Mouse (Mus musculus) B cell, adult 2 months (primary cell): Measurements from ENCODE around the gene Gm3045.

ENCODE experiments used
- DNase-seq, 2 experiments: peaks; one replicate each; pipeline ENCODE4 v3.0.0; 2022

Gm3045 gene

DNA sequence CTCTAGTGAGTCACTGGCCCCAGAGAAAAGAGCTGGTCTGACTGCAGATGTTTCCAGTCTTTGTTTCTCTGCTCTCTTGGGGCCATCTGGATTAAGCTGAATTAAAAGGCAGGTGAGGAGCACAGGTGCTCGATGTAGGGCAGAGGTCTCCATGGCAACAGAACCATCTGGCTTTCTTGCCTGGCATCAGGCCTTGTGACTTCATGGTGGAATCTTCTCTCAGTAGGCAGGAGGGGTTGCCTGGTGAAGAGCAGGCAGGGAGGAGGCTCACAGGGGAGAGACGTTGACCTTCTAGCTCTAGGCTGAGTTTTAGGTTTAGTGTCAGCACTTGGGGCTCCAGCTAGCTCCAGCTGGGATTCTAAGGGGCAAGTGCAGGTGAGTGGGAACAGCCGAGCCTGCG is at the start of gene Gm3045:
TSS of gene Gm3045 (plus strand) at position 230 of the 400 bp plus-strand sequence.
- DNase-seq, result no peak

DNA sequence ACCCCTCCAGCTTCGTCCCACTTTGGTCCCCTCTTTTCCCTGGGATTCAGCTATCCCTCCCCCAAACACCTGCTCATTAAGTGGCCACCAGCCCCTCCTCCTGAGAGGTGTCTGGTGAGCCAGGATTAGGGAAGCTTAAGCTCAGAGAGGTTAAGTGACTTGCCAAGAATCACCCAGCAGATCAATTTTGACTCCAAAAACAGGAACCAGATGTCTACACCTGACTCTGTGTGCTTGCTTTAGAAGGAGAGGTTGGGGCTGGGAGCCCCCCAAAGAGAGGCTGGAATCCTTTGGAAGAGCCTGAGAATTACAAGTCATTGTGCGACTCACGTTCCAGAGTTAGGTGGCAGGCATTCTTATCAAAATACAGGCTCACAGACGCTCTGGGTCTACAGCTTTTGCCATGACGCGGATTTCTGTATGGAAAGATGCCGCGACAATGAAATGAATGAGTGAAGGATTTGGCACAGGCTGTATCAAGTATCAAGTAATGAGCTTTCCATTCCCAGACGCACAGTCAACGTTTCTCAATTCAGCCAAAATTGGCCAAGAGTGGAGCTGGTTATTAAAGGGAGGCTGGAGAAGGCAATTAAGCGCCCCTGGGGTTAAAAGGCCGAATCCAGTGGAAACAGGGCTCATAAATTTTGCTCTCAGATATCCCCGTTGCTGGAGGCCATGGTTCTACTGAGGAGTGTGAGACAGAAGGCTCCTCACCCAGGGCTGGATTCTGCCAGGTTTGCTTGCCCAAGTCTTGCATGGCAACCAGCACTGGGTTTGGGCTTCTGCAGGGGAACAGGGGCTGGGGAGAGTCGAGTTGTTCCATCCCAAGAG is 45.3 kb upstream of the Gm3045 start:
- DNase-seq, result no peak

DNA sequence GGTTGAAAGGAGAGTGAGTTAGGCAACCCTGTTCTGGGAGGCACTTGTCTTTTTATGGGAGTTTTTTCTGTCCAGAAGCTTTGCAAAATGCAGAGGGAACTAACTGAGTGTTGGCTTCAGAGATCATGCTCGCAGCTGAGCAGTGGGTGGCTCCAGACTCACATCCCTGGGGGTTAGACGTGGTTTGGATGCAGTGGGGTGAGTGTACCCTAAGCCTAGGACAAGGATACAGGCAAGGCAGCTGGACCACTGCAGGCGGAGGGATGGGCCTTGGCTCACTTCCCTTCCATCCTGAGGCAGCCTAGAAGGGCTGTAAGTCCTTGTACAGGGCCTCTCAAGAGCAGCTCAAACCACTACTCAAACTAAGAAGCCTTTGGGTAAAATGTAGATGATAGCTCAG is 43.0 kb upstream of the Gm3045 start:
- DNase-seq, result no peak

DNA sequence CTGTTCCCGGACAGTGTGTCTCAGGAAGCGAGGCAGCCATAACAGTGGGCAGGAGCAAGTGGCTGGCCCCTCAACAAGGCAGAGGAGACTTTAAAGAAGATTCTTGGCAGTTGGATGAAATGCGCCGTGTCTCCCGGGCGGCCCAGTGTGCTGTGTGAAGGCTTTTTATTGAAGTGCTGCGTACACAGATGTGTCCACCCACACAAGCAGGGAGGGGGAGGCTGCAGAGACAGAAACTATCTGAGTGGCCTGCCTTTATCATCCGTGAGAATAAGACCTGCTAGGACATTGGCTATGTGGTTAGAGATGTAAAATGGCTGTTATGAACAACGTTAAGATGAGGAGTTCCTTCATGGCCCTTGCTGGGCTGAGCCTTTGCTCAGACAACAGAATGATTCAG is 40.0 kb upstream of the Gm3045 start:
- no peak for DNase-seq

DNA sequence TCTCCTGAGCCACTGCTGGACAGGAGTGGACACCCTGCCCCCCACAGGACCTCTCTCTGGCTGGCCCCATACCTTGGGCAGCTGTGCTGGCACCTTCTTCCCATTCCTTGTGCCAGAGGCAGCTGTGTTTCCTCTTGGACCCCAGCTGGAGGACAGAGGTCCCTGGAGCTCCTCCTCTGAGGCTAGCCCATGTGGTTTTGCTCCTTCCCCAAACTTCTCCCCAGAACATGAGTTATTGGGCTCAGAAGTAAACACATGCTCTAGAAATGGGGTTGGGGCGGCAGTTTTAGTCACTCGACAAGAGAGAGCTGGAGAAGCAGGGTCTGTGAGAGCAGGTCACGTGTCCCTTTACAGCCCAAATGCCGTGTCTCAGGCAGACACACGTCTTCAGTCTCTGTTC is 39.0 kb upstream of the Gm3045 start:
- no peak for DNase-seq

DNA sequence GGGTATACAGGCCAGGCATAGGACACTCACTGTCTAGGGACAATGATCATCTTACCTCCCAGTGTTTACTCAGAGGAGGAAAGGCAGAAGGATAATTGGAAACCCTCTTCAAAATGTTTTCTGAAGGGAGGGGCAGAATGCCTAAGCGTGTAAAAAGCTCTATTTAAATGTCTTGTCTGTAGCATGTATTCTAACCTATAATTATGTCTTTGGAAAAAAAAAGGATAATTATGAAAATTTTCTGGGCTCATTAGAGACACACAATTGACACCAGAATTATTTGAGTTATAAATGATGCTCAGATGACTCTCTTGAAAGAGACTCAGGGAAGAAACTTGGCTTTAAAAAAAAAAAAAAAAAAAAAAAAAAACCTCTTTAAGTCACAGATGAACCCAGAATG is 38.4 kb upstream of the Gm3045 start:
- DNase-seq, result no peak

DNA sequence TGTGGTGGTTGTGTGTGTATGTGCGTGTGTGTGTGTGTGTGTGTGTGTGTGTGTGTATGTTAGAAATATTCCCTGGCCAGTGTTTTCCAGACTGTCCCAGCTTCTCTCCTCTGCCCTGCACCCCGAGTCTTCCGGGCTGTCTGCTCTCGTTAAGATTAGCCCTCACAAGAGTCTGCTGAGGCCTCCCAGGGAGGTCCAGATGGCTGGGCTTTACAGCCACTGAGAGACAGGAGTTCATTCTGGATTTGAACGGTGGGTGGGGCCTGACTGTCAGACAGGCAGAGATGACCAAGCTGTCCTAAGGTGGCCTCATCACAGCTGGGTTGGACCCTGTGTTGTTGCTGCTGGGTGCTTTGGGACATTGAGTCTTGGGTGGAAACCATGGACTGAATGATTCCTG is 28.8 kb upstream of the Gm3045 start:
- no peak for DNase-seq

DNA sequence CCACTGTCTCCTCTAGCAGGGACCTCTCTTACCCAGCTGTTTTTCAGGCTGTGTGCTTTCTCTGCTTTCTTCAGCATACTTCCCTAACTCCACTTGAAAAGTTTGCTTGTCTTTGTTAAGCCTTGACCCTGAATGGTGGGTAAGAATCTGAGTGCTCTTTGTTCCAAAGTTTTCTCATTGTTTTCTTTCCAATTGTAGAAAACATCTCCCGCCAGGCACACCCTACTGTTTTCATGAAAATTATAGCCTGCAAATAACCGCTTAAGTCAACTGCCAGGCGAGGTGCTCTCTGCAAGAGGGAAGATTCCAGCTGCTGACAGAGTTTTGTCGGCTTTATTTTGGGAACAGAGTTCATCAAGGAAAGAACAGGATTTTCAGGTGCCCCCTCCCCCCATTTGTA is 25.2 kb upstream of the Gm3045 start:
- DNase-seq, result no peak

DNA sequence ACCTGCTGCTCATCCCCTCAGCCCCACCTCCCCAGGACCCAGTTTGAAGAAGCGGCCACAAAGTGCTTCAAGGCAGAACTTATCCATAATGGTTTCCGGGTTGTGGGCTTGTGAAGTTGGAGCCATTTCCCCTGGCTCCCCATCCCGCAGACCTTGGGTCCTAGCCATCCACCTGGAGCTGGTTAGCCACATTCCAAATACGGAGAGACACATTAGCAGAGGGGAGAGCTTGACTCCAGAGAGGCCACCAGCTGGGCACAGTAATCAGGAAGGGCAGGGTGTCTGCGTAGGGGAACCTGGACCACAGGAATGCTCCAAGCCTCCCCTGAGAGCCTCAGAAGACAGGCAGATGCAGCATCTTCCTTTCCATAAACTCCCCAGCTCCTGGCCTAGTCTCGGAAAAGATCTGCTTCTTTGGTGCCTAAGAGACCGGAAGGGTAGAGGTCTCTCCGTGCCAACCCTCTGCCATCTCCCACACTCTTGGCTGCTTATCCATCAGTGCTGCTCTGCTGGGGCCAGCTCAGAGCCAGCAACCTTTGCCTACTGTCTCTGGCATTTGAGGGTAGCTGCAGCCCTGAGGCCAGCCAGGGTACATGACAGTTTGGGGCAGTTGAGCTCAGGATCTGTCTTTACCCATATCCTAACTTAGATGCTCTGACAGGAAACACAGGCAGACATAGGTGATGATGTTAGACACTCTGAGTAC is 22.9 kb upstream of the Gm3045 start:
- DNase-seq, result no peak

DNA sequence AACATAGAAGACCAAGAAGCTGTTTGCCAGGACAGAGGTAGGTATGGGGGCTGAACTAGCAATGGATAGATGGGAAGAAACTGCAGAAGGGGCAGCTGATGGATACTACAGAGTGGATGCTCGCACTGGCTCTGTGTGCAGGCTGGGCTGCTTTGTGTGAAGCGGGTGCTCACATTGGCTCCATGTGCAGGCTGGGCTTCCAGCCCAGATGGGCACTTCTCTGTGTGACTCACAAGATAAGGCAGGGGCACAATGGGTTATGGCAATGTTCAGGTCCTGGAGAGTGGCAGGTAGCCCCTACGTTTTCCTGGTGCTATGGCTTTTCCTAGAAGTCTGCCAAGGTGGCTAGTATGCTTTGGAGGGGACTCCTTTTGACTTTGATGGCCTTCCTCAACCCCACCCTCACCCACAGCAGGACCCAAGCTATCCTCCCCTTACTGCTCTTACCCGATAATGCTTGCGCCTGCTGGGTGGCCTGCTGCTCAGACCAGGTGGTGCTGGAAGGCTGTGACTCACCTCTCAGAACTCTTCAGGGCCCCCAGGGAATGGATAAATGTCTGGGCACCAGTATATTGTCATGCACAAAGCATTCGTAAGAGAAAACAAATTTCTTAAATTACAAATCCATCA is 21.8 kb upstream of the Gm3045 start:
- DNase-seq, result no peak

DNA sequence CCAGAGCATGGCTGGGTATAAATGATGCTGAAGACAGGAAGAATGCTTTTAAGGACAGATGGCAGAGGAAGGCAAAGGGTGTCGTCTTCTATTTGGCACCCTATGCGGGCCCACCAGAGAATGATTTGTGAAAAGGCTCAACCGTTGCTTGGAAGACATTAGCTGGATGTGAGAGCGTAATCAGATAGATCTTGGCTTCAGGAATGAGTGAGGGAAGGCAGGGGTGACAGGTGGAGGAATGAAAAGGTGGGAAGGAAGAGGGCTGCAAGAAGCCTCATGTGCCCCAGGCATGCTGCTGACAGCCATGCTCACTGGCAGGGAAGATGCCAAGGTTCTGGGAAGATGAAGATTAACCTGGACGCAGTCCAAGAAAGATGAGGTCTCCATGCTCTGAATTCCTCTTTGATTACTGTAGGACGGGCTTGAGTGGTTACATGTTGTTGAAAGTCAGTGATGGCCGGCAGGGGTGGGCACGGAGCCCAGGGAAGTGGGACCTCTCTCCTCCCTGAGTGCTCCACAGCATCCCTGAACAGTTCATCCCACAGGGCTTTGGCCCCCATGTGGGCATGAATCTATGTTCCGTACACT is 14.0 kb upstream of the Gm3045 start:
- no peak for DNase-seq

DNA sequence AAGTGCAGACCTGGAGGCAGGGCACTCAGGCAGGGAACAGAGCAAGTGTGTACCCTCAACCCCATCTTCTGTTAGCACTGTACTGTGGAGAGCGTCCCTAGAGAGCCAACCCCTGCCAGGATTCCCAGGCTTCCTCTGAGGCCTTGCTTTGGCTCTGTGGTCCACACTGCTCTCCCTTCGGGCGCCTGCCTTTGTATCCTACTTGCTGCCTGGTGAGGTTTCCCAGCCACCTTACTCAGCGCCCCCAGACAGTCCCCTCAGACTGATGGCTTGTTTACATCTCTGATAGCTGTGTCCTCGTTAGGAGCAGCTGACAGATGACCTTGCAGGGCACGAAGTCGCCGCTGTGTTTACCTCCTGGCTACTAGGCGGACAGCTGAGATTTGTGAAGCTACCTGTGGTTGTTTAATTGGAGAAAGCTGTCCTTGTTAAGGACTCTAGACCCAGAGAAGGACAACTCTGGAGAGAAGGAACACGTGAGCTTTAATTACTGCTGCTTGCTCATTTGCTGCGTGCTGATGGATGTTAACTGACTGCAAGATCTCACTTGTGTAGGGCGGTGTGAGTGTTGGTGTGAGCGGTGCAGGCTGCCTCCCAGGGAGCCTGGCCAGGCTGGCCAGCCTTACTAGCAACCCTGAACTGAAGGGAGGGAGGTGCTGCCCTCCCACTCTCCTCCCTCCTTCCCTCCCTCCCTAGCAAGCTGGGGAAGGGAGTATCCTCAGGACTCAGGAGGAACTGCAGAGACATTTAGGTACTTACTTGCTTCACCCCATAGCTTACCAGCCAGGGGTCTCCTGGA is 7.5 kb upstream of the Gm3045 start:
- DNase-seq, result no peak

DNA sequence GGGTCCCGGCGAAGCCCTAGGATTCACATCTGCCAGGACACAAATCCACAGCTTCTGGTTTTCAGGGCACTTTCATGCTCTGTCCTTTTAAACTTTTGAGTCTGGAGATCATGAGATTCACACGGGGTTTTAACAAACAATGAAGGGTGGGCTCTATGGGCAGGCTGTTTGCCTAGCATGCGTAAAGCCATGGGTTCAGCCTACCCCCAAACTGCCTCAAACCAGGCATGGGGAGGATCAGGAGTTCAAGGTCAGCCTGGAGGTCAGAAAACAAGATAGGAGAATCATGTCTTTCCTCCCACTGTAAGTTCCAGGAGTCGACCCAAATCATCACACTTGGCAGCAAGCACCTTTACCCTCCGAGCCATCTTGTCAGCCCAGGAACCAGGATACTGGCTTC is 6.9 kb upstream of the Gm3045 start:
- DNase-seq, result no peak

DNA sequence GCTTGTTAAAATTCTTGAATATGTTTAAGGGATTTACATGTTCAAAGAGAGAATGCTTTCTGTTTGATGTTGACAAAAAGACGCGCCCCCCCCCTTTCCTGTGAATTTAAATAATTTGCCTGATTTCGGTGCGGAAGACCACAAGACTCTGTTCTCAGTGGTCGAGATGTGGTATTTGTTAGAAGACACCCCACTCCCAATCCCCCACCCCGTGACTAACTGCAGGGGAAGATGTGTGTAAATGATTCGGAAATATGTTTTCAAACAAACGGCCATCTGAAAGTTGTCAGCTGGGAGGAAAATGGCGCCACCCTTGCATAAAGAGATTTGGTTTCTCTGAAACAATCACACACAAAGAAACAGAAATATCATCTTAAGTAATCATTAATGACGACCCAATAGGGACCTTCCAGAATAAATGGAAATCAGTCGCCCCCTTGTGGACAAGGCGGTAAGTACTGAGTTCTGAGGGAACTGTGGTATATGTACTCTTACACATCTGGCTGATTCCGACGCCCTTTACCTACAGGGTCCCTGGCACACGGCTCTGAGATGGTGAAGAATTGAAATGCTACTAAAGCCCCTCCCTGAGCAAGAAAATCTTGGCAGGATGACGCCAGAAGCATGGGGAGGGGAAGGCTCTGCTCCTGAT is 4.2 kb upstream of the Gm3045 start:
- peak; percentile 35 to 38 for DNase-seq

DNA sequence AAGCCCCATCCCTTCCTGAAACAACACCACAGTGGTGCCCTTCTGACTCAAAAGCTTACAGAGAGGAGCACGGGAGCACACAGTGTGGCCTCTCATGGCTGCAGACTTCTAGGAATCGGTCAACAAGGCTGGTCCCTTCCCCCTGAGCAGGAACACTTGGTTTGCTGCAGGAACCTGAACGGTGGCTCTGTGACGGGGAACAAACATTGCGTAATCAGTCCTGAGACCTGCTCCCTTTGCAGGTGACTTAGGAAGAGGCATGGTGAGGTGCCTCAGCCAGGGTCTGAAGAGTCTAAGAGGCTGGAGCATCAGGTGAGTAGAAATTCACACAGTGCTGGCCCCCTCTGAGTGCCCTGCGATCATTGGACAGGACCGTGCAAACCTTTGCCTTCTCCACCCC is 463 bp upstream of the Gm3045 start:
- no peak for DNase-seq

DNA sequence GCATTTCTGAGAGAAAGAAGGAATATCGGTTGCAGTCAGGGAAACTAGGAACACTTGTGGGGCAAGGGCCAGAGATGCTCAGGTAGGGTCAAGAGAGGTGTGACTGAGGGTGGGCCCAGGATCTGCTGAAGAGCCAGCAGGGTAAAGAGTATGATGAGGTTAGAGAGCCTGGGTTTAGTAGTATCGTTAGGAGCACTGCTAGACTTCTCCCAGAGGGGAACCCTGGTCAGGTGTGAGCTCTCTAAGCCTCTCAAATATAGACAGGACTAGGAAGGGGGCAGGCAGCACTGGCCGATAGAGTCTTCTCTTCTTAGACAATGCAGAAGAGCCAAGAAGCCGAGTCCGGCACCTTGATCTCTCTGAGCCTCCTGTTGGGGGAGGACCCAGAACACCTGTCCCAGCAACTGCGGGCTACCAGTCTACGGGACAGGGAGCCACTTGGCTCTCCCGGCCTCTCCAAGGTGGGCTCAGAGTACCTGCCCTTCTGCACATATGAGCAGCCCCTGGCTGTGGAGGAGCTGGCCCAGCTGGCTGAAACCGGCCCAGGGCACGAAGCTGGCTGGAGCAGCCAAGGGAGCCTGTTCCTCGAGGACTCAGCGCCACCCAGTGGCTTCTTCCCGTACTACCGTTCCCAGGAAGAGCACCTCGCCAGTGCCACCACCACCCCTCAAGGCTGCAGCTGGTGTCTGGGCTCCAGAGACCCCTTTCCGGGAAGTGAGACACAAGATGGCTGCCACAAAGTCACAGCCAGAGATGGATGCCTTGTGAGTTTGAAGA is 2.5 kb downstream of the Gm3045 start:
- DNase-seq, result peak; percentile 20 to 23

DNA sequence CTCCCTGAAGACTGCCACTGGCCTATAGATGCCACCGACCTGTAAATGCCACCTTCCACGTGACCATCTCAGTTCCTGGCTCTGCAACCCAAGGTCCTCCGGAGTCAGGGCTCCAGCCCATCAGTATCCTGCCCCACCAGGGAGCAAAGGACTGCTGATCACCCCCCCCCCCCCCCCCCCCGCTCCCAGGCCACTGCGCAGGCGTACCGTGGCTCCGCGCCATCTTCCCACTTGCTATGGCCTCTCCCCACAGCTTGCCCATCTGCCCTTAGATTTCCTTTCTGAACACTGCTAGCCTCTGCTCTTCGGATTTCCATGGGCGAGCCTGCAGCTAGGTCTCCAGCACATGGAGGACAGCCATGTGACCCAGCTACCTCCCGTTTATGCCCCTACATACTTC is 6.1 kb downstream of the Gm3045 start:
- no peak for DNase-seq

DNA sequence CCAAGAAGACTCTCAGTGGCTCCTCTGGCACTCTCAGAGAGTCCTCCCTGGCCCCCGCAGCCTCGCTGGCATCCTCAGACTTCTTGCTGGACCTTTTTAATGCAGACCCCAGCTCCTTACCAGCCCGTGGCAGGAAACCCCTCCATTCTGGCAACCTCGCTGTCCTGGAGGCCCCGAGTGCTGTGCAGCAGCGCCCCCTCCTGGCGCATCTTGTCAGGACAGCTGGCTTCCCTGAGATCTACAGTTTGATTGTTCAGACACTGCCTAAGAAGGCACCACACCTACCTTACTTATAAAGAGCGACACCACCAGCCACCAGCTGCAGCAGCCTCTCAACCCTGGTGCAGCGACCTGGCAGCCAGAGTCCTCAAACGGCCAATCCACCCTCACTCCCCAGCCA is 7.1 kb downstream of the Gm3045 start:
- DNase-seq, result peak; percentile 30 to 39

DNA sequence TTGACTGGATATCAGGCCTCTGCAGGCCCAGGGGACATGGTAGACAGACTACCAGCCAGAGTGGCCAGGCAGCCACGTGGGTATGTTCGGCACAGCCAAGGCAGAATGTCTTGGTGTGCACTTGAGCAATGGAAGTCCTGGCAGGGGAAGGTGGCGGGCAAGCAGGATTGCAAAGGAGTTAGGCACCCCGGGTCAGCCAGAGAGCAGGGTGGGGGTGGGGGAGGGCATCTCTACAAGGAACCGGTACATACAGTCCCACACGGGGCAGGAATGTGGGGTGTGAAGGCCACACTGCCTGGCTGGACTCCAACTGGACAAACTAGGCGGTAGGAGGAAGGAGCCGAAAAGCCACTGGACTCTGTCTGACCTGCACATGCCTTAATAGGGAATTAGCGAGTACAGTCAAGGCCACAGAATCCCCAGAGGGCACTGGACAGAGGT is 7.9 kb downstream of the Gm3045 start:
- no peak for DNase-seq

DNA sequence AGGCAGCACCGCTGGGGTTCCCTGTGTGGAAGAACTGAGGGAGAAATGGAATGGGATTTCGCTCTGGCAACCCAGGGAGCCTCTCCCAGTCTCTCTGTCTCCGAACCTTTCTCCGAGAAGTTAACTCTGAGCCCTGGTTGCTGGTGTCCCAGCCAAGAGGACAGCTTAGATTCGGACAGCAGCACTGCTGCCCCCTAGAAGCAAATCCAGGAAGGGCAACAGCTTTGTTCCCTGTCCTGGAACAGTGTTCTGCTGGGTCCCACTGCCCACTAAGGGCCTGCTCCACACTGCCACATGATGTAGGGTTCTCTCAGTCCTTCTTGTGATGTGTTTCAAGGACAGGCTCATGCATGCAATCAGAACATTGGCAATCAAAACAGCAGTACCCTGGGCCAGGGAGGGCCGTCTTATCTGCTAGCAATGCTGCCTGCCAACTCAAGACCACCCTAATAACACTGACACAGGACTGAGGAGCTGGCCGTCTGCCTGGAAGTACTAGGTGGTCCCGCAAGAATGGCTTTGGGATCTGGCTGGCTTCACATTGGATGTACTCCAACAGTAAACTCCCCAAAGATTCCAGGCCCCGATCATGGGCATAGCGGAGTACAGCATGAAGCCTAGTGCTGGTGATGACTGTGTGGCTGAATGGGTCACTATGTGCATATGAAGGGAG is 9.4 kb downstream of the Gm3045 start:
- no peak for DNase-seq
